Mouse (Mus musculus) CD4-positive, CD25-positive, alpha-beta regulatory T cell, adult 9 weeks (primary cell): ENCODE results near the gene Qars. TPM values are rescaled to one million over a fixed set of nuclear protein-coding genes. Genes with fewer than 3 reads are reported as not detected.

Experiments used
- polyA plus RNA-seq: library from polyadenylated mRNA; unstranded; fragments of 100-300 nt; shearing (Covaris generic); gene quantifications from one replicate; pipeline ENCODE4 v1.2.1, GENCODE M21; 2017

Qars gene
- polyA plus RNA-seq = 129 TPM

GRCm38 (mm10) chr9:108507619-108508434, at the start of gene Qars:
Qars (plus strand) TSS chr9:108507706.

DNA sequence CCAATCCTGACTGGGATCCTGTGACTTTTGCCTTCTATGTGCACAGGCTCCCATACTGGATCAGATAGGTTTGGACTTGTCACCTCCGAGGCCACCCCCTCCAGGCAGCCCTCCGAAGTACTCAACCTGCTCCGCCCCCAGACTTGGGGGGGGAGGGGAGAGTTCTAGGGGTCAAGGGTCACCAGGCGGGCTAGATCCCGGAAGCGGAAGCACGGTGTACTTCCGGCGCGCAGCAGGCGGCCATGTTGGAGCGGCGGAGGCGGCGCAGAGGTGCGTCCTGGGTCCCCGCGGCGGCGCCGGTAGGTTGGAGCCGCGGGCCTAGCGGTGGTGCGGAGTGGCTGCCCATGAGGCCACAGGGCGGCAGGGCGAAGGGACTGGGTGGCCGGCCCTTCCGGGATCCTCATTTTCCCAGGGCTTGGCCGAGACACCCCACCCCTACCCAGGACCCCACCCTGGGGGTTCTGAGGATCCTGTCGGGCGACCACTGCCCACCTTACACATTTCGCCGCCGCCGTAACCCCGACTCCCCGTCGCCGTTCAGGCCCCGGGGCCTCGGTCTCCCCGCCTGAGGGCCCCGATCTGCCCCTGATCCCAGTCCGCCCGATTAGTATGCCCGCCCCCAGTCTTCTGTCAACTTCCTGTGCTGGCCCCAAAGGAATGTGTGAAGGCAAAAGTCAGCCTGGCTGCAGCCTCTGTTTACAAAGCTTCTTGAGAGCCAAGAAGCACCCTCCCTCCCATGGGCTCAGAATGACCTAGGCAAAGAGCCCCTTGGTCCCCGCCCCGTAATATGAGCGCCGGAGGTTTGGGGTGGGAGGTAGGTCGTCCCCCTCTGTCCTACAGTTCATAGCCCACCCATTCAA, 47.0 kb upstream of the Qars start, which contains the start of gene Ccdc71:
Gene Ccdc71 (plus strand): TSS at position 209 of the 860 bp plus-strand sequence.

DNA sequence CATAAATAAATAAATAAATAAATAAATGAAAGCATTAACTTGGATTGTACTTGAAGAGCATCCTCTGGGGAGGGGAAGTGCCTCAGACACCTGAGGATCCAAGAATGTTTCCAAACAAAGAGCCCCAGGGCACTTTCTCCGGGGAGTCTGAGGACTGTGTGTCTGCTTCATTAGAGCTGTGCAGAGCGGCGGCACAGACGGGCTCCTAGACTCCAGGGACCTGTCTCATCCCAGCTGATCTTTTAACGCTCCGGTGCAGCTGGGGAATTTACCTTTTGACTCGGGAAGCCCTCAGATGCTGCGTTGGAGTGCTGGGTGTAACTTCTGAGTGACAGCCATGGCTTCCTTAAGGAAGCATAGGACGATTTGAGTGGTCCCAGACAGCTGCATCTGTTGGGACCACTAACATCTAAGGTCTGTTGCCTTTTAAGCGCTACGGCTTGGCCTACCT, 46.3 kb upstream of the Qars start, which contains the start of gene Klhdc8b:
Gene Klhdc8b (minus strand): TSS at position 401 of the 451 bp plus-strand sequence.

GRCm38 (mm10) chr9:108479721-108480351, 27.7 kb upstream of the Qars start, which contains the start of gene Lamb2:
Lamb2 (plus strand) TSS chr9:108479736.

GRCm38 (mm10) chr9:108490559-108491285, 16.8 kb upstream of the Qars start, which contains the start of gene Usp19:
Usp19 (plus strand) TSS chr9:108490602.

DNA sequence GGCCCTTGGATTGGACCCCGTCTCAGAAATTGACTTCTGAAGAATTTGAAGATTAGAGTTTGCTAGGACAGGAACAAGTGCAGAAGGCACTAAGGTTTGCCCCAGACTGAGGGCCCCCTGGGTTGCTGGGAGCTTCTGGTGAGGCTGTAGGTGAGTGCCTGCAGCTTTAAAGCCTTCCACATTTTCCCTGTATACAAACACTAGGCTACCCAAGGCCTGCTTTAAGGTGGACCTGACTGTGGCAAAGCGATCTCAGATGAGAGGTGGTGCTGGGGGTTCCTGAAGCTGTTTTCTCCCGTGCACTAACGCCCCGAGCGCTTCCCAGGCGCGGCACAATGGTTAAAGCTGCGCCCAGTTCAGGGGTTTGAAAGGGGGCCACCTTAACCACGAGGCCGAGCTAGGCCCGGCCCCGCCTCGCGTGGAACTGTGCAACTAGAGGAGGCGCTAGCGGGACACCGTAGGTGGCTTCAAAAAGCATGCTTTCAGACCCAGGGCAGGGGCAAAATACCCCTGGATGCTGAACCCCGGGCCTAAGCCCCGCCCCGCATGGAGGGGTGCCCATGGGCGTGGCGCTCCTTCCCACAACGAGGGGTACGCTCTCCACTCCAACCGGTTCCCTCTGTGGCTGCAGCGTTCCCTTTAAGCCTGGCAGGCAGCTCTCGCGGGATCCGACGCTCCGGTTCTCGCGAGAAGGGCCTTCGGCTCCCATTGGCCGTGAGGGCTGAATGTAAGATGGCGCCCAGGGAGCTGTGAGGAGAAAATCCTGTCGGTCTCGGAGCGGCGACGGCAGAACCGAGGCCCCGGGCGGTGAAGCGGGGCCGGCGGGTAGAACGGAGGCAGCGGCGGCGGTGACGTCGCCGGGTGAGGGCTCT, 9.1 kb downstream of the Qars start, which contains the start of gene Qrich1:
Gene Qrich1 (plus strand): TSS at position 427 of the 872 bp plus-strand sequence.

DNA sequence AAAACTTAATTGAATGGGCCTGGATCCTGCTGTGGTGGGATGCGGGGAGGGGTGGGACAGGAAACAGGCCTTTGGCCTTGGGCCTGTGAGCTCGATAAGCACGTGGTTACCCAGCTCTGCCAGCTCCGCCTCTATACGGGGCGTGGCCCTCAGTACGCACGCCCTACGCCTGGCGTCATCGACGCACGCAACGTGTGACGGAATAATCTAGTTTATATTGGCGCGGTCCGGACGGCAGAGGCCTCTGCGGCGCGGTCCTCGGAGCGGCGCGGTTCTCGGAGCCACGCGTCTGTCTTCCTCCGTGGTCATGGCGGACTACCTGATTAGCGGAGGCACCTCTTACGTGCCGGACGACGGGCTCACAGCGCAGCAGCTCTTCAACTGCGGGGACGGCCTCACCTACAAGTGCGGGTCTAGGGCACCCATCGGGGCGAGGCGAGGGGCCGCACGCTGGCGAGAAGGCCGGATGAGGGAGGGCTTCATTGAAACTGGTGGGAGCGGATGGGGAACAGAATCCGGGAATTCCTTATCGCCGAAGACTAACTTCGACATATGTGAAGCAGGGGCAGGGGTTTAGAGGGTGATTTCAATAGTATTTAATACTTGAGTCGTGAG, 52.8 kb downstream of the Qars start, which contains the start of gene Impdh2:
Gene Impdh2 (plus strand): TSS at position 60 of the 615 bp plus-strand sequence.

Other genes with a start within 250 kb of the Qars start
- gene Dag1, start 243.7 kb upstream of the Qars start, polyA plus RNA-seq = 5.1 TPM
- gene Nicn1, start 217.3 kb upstream of the Qars start, polyA plus RNA-seq = 2.9 TPM
- 0.35 TPM for gene Amt, start 210.9 kb upstream of the Qars start, polyA plus RNA-seq
- gene Rhoa, start 201.6 kb upstream of the Qars start, polyA plus RNA-seq = 307 TPM
- gene Tcta, start 201.5 kb upstream of the Qars start, polyA plus RNA-seq = 19.7 TPM
- gene Gpx1, start 168.8 kb upstream of the Qars start, polyA plus RNA-seq = 765 TPM
- 152 TPM for gene Usp4, start 159.9 kb upstream of the Qars start, polyA plus RNA-seq
- 2.8 TPM for gene 1700102P08Rik, start 114.9 kb upstream of the Qars start, polyA plus RNA-seq
- gene Ccdc36, start 79.2 kb upstream of the Qars start, polyA plus RNA-seq = not detected
- gene BC048562, start 71.2 kb upstream of the Qars start, polyA plus RNA-seq = not detected
- gene Ccdc71, start 47.2 kb upstream of the Qars start, polyA plus RNA-seq = 51.6 TPM
- gene Klhdc8b, start 46.1 kb upstream of the Qars start, polyA plus RNA-seq = 3.6 TPM
- gene Lamb2, start 28.0 kb upstream of the Qars start, polyA plus RNA-seq = 0.16 TPM
- 138 TPM for gene Usp19, start 17.1 kb upstream of the Qars start, polyA plus RNA-seq
- gene Qrich1, start 9.1 kb downstream of the Qars start, polyA plus RNA-seq = 144 TPM
- gene Impdh2, start 52.6 kb downstream of the Qars start, polyA plus RNA-seq = 122 TPM
- gene Ndufaf3, start 59.7 kb downstream of the Qars start, polyA plus RNA-seq = 77.9 TPM
- gene Dalrd3, start 62.2 kb downstream of the Qars start, polyA plus RNA-seq = 131 TPM
- gene Wdr6, start 71.0 kb downstream of the Qars start, polyA plus RNA-seq = 90.3 TPM
- 16.3 TPM for gene P4htm, start 90.0 kb downstream of the Qars start, polyA plus RNA-seq
- gene Arih2, start 141.7 kb downstream of the Qars start, polyA plus RNA-seq = 54.4 TPM
- 68.6 TPM for gene Slc25a20, start 154.4 kb downstream of the Qars start, polyA plus RNA-seq
- 3.9 TPM for gene Prkar2a, start 181.6 kb downstream of the Qars start, polyA plus RNA-seq